Mouse (Mus musculus): Measurements from ENCODE around the gene Scg2. TPM values are rescaled to one million over a fixed set of nuclear protein-coding genes. Genes with fewer than 3 reads are reported as not detected.

The Scg2 gene
- total and polyA plus RNA-seq, 3 experiments: 0.27 TPM; not detected in 2

- no peak for TF ChIP-seq TAL1 (conservative IDR thresholded peaks at IDR 0.05; ENCODE audit: low read depth, low read length)
- no peak for TF ChIP-seq CTCF (IDR thresholded peaks at IDR 0.05; ENCODE audit: low read depth, low read length)
- no peak for TF ChIP-seq GATA1 (IDR thresholded peaks at IDR 0.05; ENCODE audit: borderline replicate concordance, low read length)
- TF ChIP-seq GATA2 (IDR thresholded peaks at IDR 0.05; ENCODE audit: borderline replicate concordance, low read depth, low read length): no peak
- TF ChIP-seq POLR2AphosphoS5 (IDR thresholded peaks at IDR 0.05; ENCODE audit: insufficient replicate concordance, low read depth, low read length): no peak
- Histone ChIP-seq H3K4me1 (ENCODE audit: insufficient read depth, low read depth, low read length) (no peaks in the 10 kb centered on the region), H3K27me3 (ENCODE audit: insufficient read depth, low read length) (no peaks in the 10 kb centered on the region), H3K4me3 (ENCODE audit: low read depth, low read length) (no peak overlapping the region), H3K9me3 (replicated peaks) (no peaks in the 10 kb centered on the region), H3K36me3 (replicated peaks) (no peaks in the 10 kb centered on the region)
- ATAC-seq (ENCODE audit: extremely low read depth, insufficient number of reproducible peaks, low FRiP score, poor library complexity, severe bottlenecking) (no peak), DNase-seq (ENCODE audit: low spot score) (no peak)
Observed at GRCm38 (mm10) chr1:79454164-79454563, 14.2 kb upstream of the Scg2 start.

- Histone ChIP-seq H3K9me3 (replicated peaks) (no peaks in the 10 kb centered on the region), H3K4me3 (ENCODE audit: low read depth, low read length) (no peak overlapping the region), H3K4me1 (ENCODE audit: insufficient read depth, low read depth, low read length) (no peaks in the 10 kb centered on the region), H3K27me3 (ENCODE audit: insufficient read depth, low read length) (no peaks in the 10 kb centered on the region), H3K36me3 (replicated peaks) (no peaks in the 10 kb centered on the region)
- TF ChIP-seq TAL1 (conservative IDR thresholded peaks at IDR 0.05; ENCODE audit: low read depth, low read length) (no peak), GATA1 (IDR thresholded peaks at IDR 0.05; ENCODE audit: borderline replicate concordance, low read length) (no peak), POLR2AphosphoS5 (IDR thresholded peaks at IDR 0.05; ENCODE audit: insufficient replicate concordance, low read depth, low read length) (no peak), CTCF (IDR thresholded peaks at IDR 0.05; ENCODE audit: low read depth, low read length) (no peak), GATA2 (IDR thresholded peaks at IDR 0.05; ENCODE audit: borderline replicate concordance, low read depth, low read length) (no peak)
- ATAC-seq (ENCODE audit: extremely low read depth, insufficient number of reproducible peaks, low FRiP score, poor library complexity, severe bottlenecking): no peak
- no peak for DNase-seq (ENCODE audit: low spot score)
Observed at GRCm38 (mm10) chr1:79452339-79452738, 12.4 kb upstream of the Scg2 start.

GRCm38 (mm10) chr1:79450343-79451021 lies 10.6 kb upstream of the Scg2 start:
- Histone ChIP-seq H3K4me3 (ENCODE audit: low read depth, low read length) (no peak overlapping the region), H3K36me3 (replicated peaks) (no peaks in the 10 kb centered on the region), H3K27me3 (ENCODE audit: insufficient read depth, low read length) (no peaks in the 10 kb centered on the region), H3K4me1 (ENCODE audit: insufficient read depth, low read depth, low read length) (no peaks in the 10 kb centered on the region), H3K9me3 (replicated peaks) (no peaks in the 10 kb centered on the region)
- ATAC-seq (ENCODE audit: extremely low read depth, insufficient number of reproducible peaks, low FRiP score, poor library complexity, severe bottlenecking) (no peak), DNase-seq (ENCODE audit: low spot score) (no peak)
- TF ChIP-seq GATA1 (IDR thresholded peaks at IDR 0.05; ENCODE audit: borderline replicate concordance, low read length) (no peak), GATA2 (IDR thresholded peaks at IDR 0.05; ENCODE audit: borderline replicate concordance, low read depth, low read length) (no peak), POLR2AphosphoS5 (IDR thresholded peaks at IDR 0.05; ENCODE audit: insufficient replicate concordance, low read depth, low read length) (no peak), TAL1 (conservative IDR thresholded peaks at IDR 0.05; ENCODE audit: low read depth, low read length) (no peak)

GRCm38 (mm10) chr1:79449943-79450342 lies 10.0 kb upstream of the Scg2 start:
- Histone ChIP-seq H3K4me3 (ENCODE audit: low read depth, low read length) (no peak overlapping the region), H3K4me1 (ENCODE audit: insufficient read depth, low read depth, low read length) (no peaks in the 10 kb centered on the region), H3K27me3 (ENCODE audit: insufficient read depth, low read length) (no peaks in the 10 kb centered on the region), H3K36me3 (replicated peaks) (no peaks in the 10 kb centered on the region), H3K9me3 (replicated peaks) (no peaks in the 10 kb centered on the region)
- no peak for TF ChIP-seq CTCF (IDR thresholded peaks at IDR 0.05; ENCODE audit: low read depth, low read length)
- no peak for TF ChIP-seq GATA1 (IDR thresholded peaks at IDR 0.05; ENCODE audit: borderline replicate concordance, low read length)
- no peak for TF ChIP-seq POLR2AphosphoS5 (IDR thresholded peaks at IDR 0.05; ENCODE audit: insufficient replicate concordance, low read depth, low read length)
- no peak for TF ChIP-seq TAL1 (conservative IDR thresholded peaks at IDR 0.05; ENCODE audit: low read depth, low read length)
- TF ChIP-seq GATA2 (IDR thresholded peaks at IDR 0.05; ENCODE audit: borderline replicate concordance, low read depth, low read length): no peak
- DNase-seq (ENCODE audit: low spot score) (no peak), ATAC-seq (ENCODE audit: extremely low read depth, insufficient number of reproducible peaks, low FRiP score, poor library complexity, severe bottlenecking) (no peak)

- no peak overlapping the region for H3K4me3 ChIP-seq (ENCODE audit: low read depth, low read length)
- ATAC-seq (ENCODE audit: extremely low read depth, insufficient number of reproducible peaks, low FRiP score, poor library complexity, severe bottlenecking): no peak
- H3K36me3 ChIP-seq (replicated peaks): no peaks in the 10 kb centered on the region
- no peak for DNase-seq (ENCODE audit: low spot score)
- H3K4me1 ChIP-seq (ENCODE audit: insufficient read depth, low read depth, low read length): no peaks in the 10 kb centered on the region
- TF ChIP-seq POLR2AphosphoS5 (IDR thresholded peaks at IDR 0.05; ENCODE audit: insufficient replicate concordance, low read depth, low read length) (no peak), TAL1 (conservative IDR thresholded peaks at IDR 0.05; ENCODE audit: low read depth, low read length) (no peak), GATA1 (IDR thresholded peaks at IDR 0.05; ENCODE audit: borderline replicate concordance, low read length) (no peak), GATA2 (IDR thresholded peaks at IDR 0.05; ENCODE audit: borderline replicate concordance, low read depth, low read length) (no peak), CTCF (IDR thresholded peaks at IDR 0.05; ENCODE audit: low read depth, low read length) (no peak)
- H3K27me3 ChIP-seq (ENCODE audit: insufficient read depth, low read length): no peaks in the 10 kb centered on the region
- no peaks in the 10 kb centered on the region for H3K9me3 ChIP-seq (replicated peaks)
Observed at GRCm38 (mm10) chr1:79445586-79445985, 5.7 kb upstream of the Scg2 start.

- Histone ChIP-seq H3K4me1 (ENCODE audit: insufficient read depth, low read depth, low read length) (no peaks in the 10 kb centered on the region), H3K4me3 (ENCODE audit: low read depth, low read length) (no peak overlapping the region), H3K9me3 (replicated peaks) (no peaks in the 10 kb centered on the region), H3K27me3 (ENCODE audit: insufficient read depth, low read length) (no peaks in the 10 kb centered on the region), H3K36me3 (replicated peaks) (no peaks in the 10 kb centered on the region)
- no peak for TF ChIP-seq GATA2 (IDR thresholded peaks at IDR 0.05; ENCODE audit: borderline replicate concordance, low read depth, low read length)
- no peak for DNase-seq (ENCODE audit: low spot score)
- no peak for ATAC-seq (ENCODE audit: extremely low read depth, insufficient number of reproducible peaks, low FRiP score, poor library complexity, severe bottlenecking)
Observed at GRCm38 (mm10) chr1:79437755-79438154, 2.2 kb downstream of the Scg2 start.
